Mouse (Mus musculus) myocyte (in vitro differentiated cells): ENCODE data around the gene Cdc6.

Experiments
- CEBPB ChIP-seq: IDR thresholded peaks from 2 replicates; pipeline ENCODE4 v1.6.1; 2011; ENCODE audit warnings: mild to moderate bottlenecking, moderate library complexity; ENCODE audit not compliant: poor library complexity, insufficient read depth, severe bottlenecking
- E2F4 ChIP-seq: IDR thresholded peaks from one replicate; pipeline ENCODE4 v1.6.1; 2011; ENCODE audit warnings: mild to moderate bottlenecking, control low read depth, moderate library complexity; ENCODE audit not compliant: insufficient read depth
- MAX ChIP-seq: IDR thresholded peaks from one replicate; pipeline ENCODE4 v1.6.1; 2011; ENCODE audit warnings: low read depth, mild to moderate bottlenecking, control low read depth
- MYOD1 ChIP-seq, 3 experiments: IDR thresholded peaks; one replicate each; pipeline ENCODE4 v1.6.1; 2011; ENCODE audit warnings: control low read depth in 2 of 3, low read depth in 2 of 3, mild to moderate bottlenecking in 2 of 3, moderate library complexity in 1 of 3; ENCODE audit not compliant: insufficient read length in 2 of 3, control insufficient read depth in 1 of 3
- MYOG ChIP-seq, 3 experiments: IDR thresholded peaks; one replicate each; pipeline ENCODE4 v1.6.1; 2011; ENCODE audit warnings: control low read depth in 2 of 3, low read depth in 2 of 3, mild to moderate bottlenecking in 2 of 3; ENCODE audit not compliant: insufficient read length in 2 of 3, control insufficient read depth in 1 of 3, insufficient read depth in 1 of 3
- POLR2A ChIP-seq: IDR thresholded peaks from one replicate; pipeline ENCODE4 v1.6.1; 2011; ENCODE audit warnings: low read depth, mild to moderate bottlenecking, control low read depth, moderate library complexity; ENCODE audit not compliant: insufficient read length
- POLR2AphosphoS2 ChIP-seq: IDR thresholded peaks from one replicate; pipeline ENCODE4 v1.6.1; 2011; ENCODE audit warnings: low read depth, control low read depth; ENCODE audit not compliant: insufficient read length
- REST ChIP-seq: IDR thresholded peaks from one replicate; pipeline ENCODE4 v1.6.1; 2011; ENCODE audit warnings: mild to moderate bottlenecking, control low read depth, moderate library complexity; ENCODE audit not compliant: insufficient read depth, insufficient read length
- SRF ChIP-seq: IDR thresholded peaks from one replicate; pipeline ENCODE4 v1.6.1; 2011; ENCODE audit warnings: low read depth; ENCODE audit not compliant: control insufficient read depth, insufficient read length
- USF1 ChIP-seq: IDR thresholded peaks from one replicate; pipeline ENCODE4 v1.6.1; 2011; ENCODE audit warnings: low read depth, mild to moderate bottlenecking, control low read depth, moderate library complexity

- TF ChIP-seq MAX (no peak), USF1 (no peak), POLR2A (no peak), CEBPB (no peak), MYOG (IDR thresholded peaks at IDR 0.05; ENCODE audit: control insufficient read depth in 1 of 3, insufficient read depth in 1 of 3, insufficient read length in 2 of 3, low read depth in 2 of 3) (no peak), POLR2AphosphoS2 (no peak), MYOD1 (IDR thresholded peaks at IDR 0.05; ENCODE audit: control insufficient read depth in 1 of 3, insufficient read length in 2 of 3, low read depth in 2 of 3) (no peak), E2F4 (no peak), REST (no peak), SRF (no peak)
Observed at GRCm38 (mm10) chr11:98954373-98954772, 46.8 kb downstream of the Cdc6 start.
